Mouse (Mus musculus) liver, embryonic 11.5 days (tissue): ENCODE data around the gene Nup160. TPM values are rescaled to one million over a fixed set of nuclear protein-coding genes. Genes with fewer than 3 reads are reported as not detected.
A peak's percentile ranks its signal among the peaks of the same experiment; 100 is the strongest.

ENCODE experiments used
- ATAC-seq: fragments of 200-750 bp; cut with Nextera tagmentation; replicated peaks from 2 replicates; pipeline ENCODE4 v1.8.0; 2017; ENCODE audit warnings: moderate number of reproducible peaks, mild to moderate bottlenecking, moderate TSS enrichment, moderate library complexity; ENCODE audit not compliant: low FRiP score
- DNase-seq: peaks from one replicate; pipeline ENCODE4 v3.0.0-alpha.2; 2017; ENCODE audit warnings: low spot score
- H3K27ac ChIP-seq: fragments of 300-500 bp; sonication (generic); 2 replicates; pipeline ENCODE4 v1.5.1; 2014; ENCODE audit warnings: mild to moderate bottlenecking, low read depth, low read length, control low read depth
- H3K27me3 ChIP-seq: fragments of 300-500 bp; sonication (generic); replicated peaks from 2 replicates; pipeline ENCODE4 v1.6.1; 2014; ENCODE audit warnings: low read length, mixed read lengths; ENCODE audit not compliant: control insufficient read depth, insufficient read depth
- H3K36me3 ChIP-seq: fragments of 300-500 bp; sonication (generic); 2 replicates; pipeline ENCODE4 v1.6.1; 2014; ENCODE audit warnings: mild to moderate bottlenecking, low read length, moderate library complexity, mixed read lengths; ENCODE audit not compliant: control insufficient read depth, insufficient read depth
- H3K4me1 ChIP-seq: fragments of 300-500 bp; sonication (generic); replicated peaks from 2 replicates; pipeline ENCODE4 v1.6.1; 2014; ENCODE audit warnings: low read length, mixed read lengths; ENCODE audit not compliant: control insufficient read depth, insufficient read depth
- H3K4me2 ChIP-seq: fragments of 300-500 bp; sonication (generic); 2 replicates; pipeline ENCODE4 v1.6.1; 2014; ENCODE audit warnings: mild to moderate bottlenecking, control low read depth, moderate library complexity
- H3K4me3 ChIP-seq: fragments of 300-500 bp; sonication (generic); 2 replicates; pipeline ENCODE4 v1.5.1; 2014; ENCODE audit warnings: low read depth, low read length, control low read depth
- H3K9ac ChIP-seq: fragments of 300-500 bp; sonication (generic); 2 replicates; pipeline ENCODE4 v1.6.1; 2014; ENCODE audit warnings: low read depth, low read length, control low read depth
- H3K9me3 ChIP-seq: fragments of 300-500 bp; sonication (generic); 2 replicates; pipeline ENCODE4 v1.6.1; 2016; ENCODE audit warnings: low read length, inconsistent platforms, mixed read lengths; ENCODE audit not compliant: control insufficient read depth
- WGBS: fragments of 180-500 bp; shearing (Covaris S2); extraction: QIAGEN DNeasy Blood & Tissue Kit; methylation state at CpG from one replicate; pipeline ENCODE4 v1.1.7; 2014; 5-methylcytosine and 5-hydroxymethylcytosine counted together
- polyA plus RNA-seq: library from polyadenylated mRNA; unstranded; fragments of >200 nt; fragmentation: Nextera tagmentation; extraction: Ambion mirVana; gene quantifications from 2 replicates; pipeline ENCODE4 v1.2.1, GENCODE M21; 2014

Gene Nup160
- polyA plus RNA-seq, 1 experiment from 2014 or later = 88.0 TPM

- no peak for DNase-seq
- Histone ChIP-seq H3K27ac (no peak overlapping the region), H3K9me3 (no peaks in the 10 kb centered on the region), H3K4me2 (no peak overlapping the region), H3K4me1 (peaks cover 11% of the 10 kb centered on the region), H3K36me3 (peaks cover 38% of the 10 kb centered on the region), H3K27me3 (no peaks in the 10 kb centered on the region), H3K9ac (no peak overlapping the region), H3K4me3 (no peak overlapping the region)
- 94% methylated on average over 4 of the region's 4 CpGs for WGBS
- no peak for ATAC-seq
Measured at GRCm38 (mm10) chr2:90717366-90717765, 40.4 kb downstream of the Nup160 start.

GRCm38 (mm10) chr2:90717948-90718347, 40.9 kb downstream of the Nup160 start:
- peaks cover 11% of the 10 kb centered on the region for H3K4me1 ChIP-seq
- H3K27ac ChIP-seq = no peak overlapping the region
- no peak overlapping the region for H3K9ac ChIP-seq
- WGBS = 96% methylated on average over 5 of the region's 5 CpGs
- peaks cover 36% of the 10 kb centered on the region for H3K36me3 ChIP-seq
- no peaks in the 10 kb centered on the region for H3K27me3 ChIP-seq
- DNase-seq (no peak), ATAC-seq (no peak)
- no peaks in the 10 kb centered on the region for H3K9me3 ChIP-seq
- H3K4me2 ChIP-seq = no peak overlapping the region
- H3K4me3 ChIP-seq = no peak overlapping the region

- no peak for ATAC-seq
- 78% methylated on average over 3 of the region's 3 CpGs for WGBS
- no peaks in the 10 kb centered on the region for H3K9me3 ChIP-seq
Measured at GRCm38 (mm10) chr2:90726818-90727217, 49.8 kb downstream of the Nup160 start.

GRCm38 (mm10) chr2:90735326-90735725, 58.3 kb downstream of the Nup160 start:
- H3K4me3 ChIP-seq = no peak overlapping the region
- H3K27ac ChIP-seq = no peak overlapping the region
- 92% methylated on average over 11 of the region's 11 CpGs for WGBS
- no peak overlapping the region for H3K9ac ChIP-seq
- ATAC-seq = no peak
- DNase-seq = no peak
- H3K4me2 ChIP-seq = no peak overlapping the region
- peaks cover 56% of the 10 kb centered on the region for H3K36me3 ChIP-seq
- H3K9me3 ChIP-seq = no peaks in the 10 kb centered on the region
- H3K4me1 ChIP-seq = no peaks in the 10 kb centered on the region
- no peaks in the 10 kb centered on the region for H3K27me3 ChIP-seq

More at GRCm38 (mm10) chr2:90726818-90727217, 49.8 kb downstream of the Nup160 start:
- Histone ChIP-seq H3K36me3 (peaks cover 46% of the 10 kb centered on the region), H3K4me2 (no peak overlapping the region), H3K4me3 (no peak overlapping the region), H3K9ac (no peak overlapping the region), H3K27me3 (no peaks in the 10 kb centered on the region), H3K4me1 (no peaks in the 10 kb centered on the region), H3K27ac (no peak overlapping the region)
- DNase-seq = no peak

- H3K27me3 ChIP-seq = no peaks in the 10 kb centered on the region
- H3K27ac ChIP-seq = no peak overlapping the region
- no peaks in the 10 kb centered on the region for H3K9me3 ChIP-seq
- ATAC-seq = no peak
- DNase-seq = no peak
- H3K36me3 ChIP-seq = peaks cover 31% of the 10 kb centered on the region
- no peak overlapping the region for H3K4me2 ChIP-seq
- no peak overlapping the region for H3K4me3 ChIP-seq
- H3K9ac ChIP-seq = no peak overlapping the region
- H3K4me1 ChIP-seq = no peaks in the 10 kb centered on the region
- WGBS = 92% methylated on average over 3 of the region's 3 CpGs
Measured at GRCm38 (mm10) chr2:90738801-90739200, 61.8 kb downstream of the Nup160 start.

GRCm38 (mm10) chr2:90739327-90739726, 62.3 kb downstream of the Nup160 start:
- Histone ChIP-seq H3K9ac (no peak overlapping the region), H3K4me3 (no peak overlapping the region), H3K9me3 (no peaks in the 10 kb centered on the region), H3K27me3 (no peaks in the 10 kb centered on the region), H3K36me3 (peaks cover 28% of the 10 kb centered on the region), H3K4me1 (peaks cover 1% of the 10 kb centered on the region), H3K4me2 (no peak overlapping the region), H3K27ac (no peak overlapping the region)
- DNase-seq (no peak), ATAC-seq (no peak)
- 89% methylated on average over 3 of the region's 3 CpGs for WGBS

- Histone ChIP-seq H3K9ac (no peak overlapping the region), H3K4me3 (no peak overlapping the region), H3K4me1 (peaks cover 3% of the 10 kb centered on the region), H3K4me2 (no peak overlapping the region), H3K27me3 (no peaks in the 10 kb centered on the region), H3K36me3 (peaks cover 22% of the 10 kb centered on the region), H3K27ac (no peak overlapping the region), H3K9me3 (no peaks in the 10 kb centered on the region)
- ATAC-seq (no peak), DNase-seq (no peak)
- WGBS = 84% methylated on average over 5 of the region's 5 CpGs
Measured at GRCm38 (mm10) chr2:90739921-90740320, 62.9 kb downstream of the Nup160 start.

GRCm38 (mm10) chr2:90744285-90745052, 67.5 kb downstream of the Nup160 start:
- Histone ChIP-seq H3K27me3 (no peaks in the 10 kb centered on the region), H3K9me3 (no peaks in the 10 kb centered on the region), H3K4me3 (peak overlapping the region; percentile 87), H3K9ac (peak overlapping the region; percentile 70), H3K4me2 (peak overlapping the region; percentile 73), H3K4me1 (peaks cover 18% of the 10 kb centered on the region), H3K36me3 (peaks cover 9% of the 10 kb centered on the region; the same call in 1 of the 2 replicates), H3K27ac (peak overlapping the region; percentile 85)
- DNase-seq (no peak), ATAC-seq (no peak)
- WGBS = 48% methylated on average over 12 of the region's 12 CpGs
